Mouse (Mus musculus): Measurements from ENCODE around the gene Cln6. TPM values are rescaled to one million over a fixed set of nuclear protein-coding genes. Genes with fewer than 3 reads are reported as not detected.
"Not testable (repeated sequence)": the region's sequence is repeated elsewhere in the genome, so short reads cannot be mapped to it uniquely, and the experiment has no call there.

Gene Cln6
- 4.1 and 5.1 TPM in 2 replicates for polyA plus RNA-seq (2015; fragmentation: Nextera tagmentation; extraction: Ambion mirVana)

DNA sequence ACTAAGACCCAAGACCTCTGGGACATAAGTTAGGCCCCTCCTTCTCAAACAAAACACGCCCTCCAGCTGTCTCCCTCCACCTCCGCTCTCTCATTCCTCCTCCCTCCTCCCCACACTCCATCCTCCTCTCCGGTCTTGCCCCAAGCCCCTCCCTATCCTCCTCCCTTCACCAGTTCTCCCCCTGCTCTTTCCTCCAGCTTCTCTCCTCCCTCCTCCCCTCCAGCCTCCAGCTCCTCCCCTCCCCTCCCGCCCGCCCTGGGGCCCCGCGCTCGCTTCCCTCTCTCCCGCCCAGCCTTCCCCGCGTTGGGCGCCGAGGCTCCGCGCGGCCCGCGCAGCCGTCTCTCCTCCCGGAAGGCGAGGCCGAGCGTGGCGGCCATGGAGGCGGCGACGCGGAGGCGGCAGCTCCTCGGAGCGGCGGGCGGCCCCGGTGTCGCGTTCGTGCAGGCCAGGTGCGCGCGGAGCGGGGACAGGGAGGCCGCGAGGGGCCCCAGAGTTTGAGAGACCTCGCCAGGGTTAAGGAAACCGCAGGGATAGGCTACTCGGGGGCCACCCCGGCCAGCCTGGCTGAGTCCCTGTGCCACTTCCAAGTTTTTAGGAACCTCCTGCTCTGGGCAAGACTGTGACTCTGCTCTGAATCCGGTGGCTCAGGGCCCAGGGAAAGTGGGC is at the start of gene Cln6:
Gene Cln6 (plus strand): TSS at position 280 of the 666 bp plus-strand sequence.
- Histone ChIP-seq H3K4me2 (ENCODE audit: low read length) (peak within 1 kb of the TSS; percentile 78), H3K9me3 (replicated peaks; ENCODE audit: control insufficient read depth, low read length, poor library complexity, severe bottlenecking) (no peaks in the 10 kb centered on the region), H3K4me3 (ENCODE audit: low read depth, low read length) (peak within 1 kb of the TSS; percentile 56), H3K9ac (ENCODE audit: low read depth, low read length) (peak within 1 kb of the TSS; percentile 82), H3K27ac (ENCODE audit: low read length) (peak within 1 kb of the TSS; percentile 14), H3K4me1 (ENCODE audit: control insufficient read depth, insufficient read depth, low read length) (peaks cover 7% of the 10 kb centered on the region), H3K36me3 (ENCODE audit: control insufficient read depth, insufficient read depth, low read length) (no peaks in the 10 kb centered on the region), H3K27me3 (ENCODE audit: control insufficient read depth, insufficient read depth, low read depth, low read length) (no peaks in the 10 kb centered on the region)
- ATAC-seq: peak; percentile 82
- WGBS: 1% methylated on average over 45 of the region's 48 CpGs

DNA sequence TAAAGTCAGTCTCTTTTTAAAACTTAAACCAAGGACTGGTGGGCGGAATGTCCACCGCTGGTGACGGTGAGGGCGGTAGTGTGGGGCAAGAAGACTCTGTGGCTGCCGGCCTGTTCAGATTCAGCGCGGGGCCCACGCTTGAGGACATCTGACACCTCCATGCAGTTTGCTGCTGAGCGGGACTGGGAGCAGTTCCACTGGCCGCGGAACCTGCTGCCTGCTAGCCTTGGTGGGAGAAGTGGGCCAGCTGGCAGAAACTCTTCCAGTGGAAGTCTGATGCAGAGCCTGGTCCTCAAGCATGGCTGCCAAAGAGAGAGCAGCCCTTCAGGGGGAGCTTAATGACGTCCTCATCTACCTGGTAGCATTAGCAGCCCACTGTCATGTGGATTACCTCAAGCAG is 48.7 kb upstream of the Cln6 start:
- Histone ChIP-seq H3K27me3 (ENCODE audit: control insufficient read depth, insufficient read depth, low read depth, low read length) (no peaks in the 10 kb centered on the region), H3K9me3 (replicated peaks; ENCODE audit: control insufficient read depth, low read length, poor library complexity, severe bottlenecking) (no peaks in the 10 kb centered on the region), H3K4me1 (ENCODE audit: control insufficient read depth, insufficient read depth, low read length) (no peaks in the 10 kb centered on the region), H3K4me3 (ENCODE audit: low read depth, low read length) (no peak overlapping the region), H3K36me3 (ENCODE audit: control insufficient read depth, insufficient read depth, low read length) (no peaks in the 10 kb centered on the region), H3K27ac (ENCODE audit: low read length) (no peak overlapping the region), H3K4me2 (ENCODE audit: low read length) (no peak overlapping the region), H3K9ac (ENCODE audit: low read depth, low read length) (no peak overlapping the region)
- no peak for ATAC-seq
- 94% methylated on average over 12 of the region's 12 CpGs for WGBS

DNA sequence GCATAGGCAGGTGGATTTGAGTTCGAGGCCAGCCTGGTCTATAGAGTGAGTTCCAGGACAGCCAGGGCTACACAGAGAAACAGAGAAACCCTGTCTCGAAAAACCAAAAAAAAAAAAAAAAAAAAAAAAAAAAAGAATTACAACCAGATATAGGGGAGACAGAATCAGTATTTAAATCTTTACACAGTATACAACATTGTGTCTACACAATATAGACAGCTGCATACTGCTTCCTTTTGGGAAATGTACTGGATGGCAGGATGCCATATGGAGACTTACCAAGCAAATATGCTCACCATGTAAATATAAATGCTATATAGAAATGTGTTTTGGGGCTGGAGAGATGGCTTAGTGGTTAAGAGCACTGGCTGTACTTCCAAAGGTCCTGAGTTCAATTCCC is 39.4 kb upstream of the Cln6 start:
- H3K27ac ChIP-seq (ENCODE audit: low read length); H3K9me3 ChIP-seq (replicated peaks; ENCODE audit: control insufficient read depth, low read length, poor library complexity, severe bottlenecking); H3K4me3 ChIP-seq (ENCODE audit: low read depth, low read length); H3K9ac ChIP-seq (ENCODE audit: low read depth, low read length); ATAC-seq; H3K27me3 ChIP-seq (ENCODE audit: control insufficient read depth, insufficient read depth, low read depth, low read length); H3K4me1 ChIP-seq (ENCODE audit: control insufficient read depth, insufficient read depth, low read length); H3K4me2 ChIP-seq (ENCODE audit: low read length): not testable (repeated sequence)
- H3K36me3 ChIP-seq (ENCODE audit: control insufficient read depth, insufficient read depth, low read length): peaks cover 11% of the 10 kb centered on the region
- WGBS: 90% methylated on average over 2 of the region's 2 CpGs

DNA sequence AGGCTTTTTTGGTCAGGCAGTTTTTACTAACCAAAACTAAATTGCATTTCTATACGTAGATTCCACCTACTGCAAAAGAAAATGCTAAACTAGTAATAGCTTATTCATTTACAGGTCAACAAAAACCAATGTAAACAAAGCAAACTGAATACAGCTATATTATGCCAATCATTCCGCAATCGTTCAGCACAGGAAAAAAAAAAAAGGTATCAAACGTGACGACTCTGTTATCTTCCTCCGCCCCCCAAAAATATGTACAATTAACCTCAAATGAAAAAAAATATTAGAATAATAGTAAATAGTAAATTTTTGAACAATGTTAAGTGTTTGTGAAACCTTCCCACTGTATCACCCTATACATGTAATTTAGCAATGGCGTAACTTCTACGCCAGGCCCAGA is 28.5 kb upstream of the Cln6 start:
- Histone ChIP-seq H3K9ac (ENCODE audit: low read depth, low read length) (peak overlapping the region; percentile 98), H3K27ac (ENCODE audit: low read length) (peak overlapping the region; percentile 99), H3K4me1 (ENCODE audit: control insufficient read depth, insufficient read depth, low read length) (peaks cover 21% of the 10 kb centered on the region), H3K4me2 (ENCODE audit: low read length) (peak overlapping the region; percentile 84), H3K4me3 (ENCODE audit: low read depth, low read length) (peak overlapping the region; percentile 88), H3K9me3 (replicated peaks; ENCODE audit: control insufficient read depth, low read length, poor library complexity, severe bottlenecking) (no peaks in the 10 kb centered on the region), H3K36me3 (ENCODE audit: control insufficient read depth, insufficient read depth, low read length) (no peaks in the 10 kb centered on the region), H3K27me3 (ENCODE audit: control insufficient read depth, insufficient read depth, low read depth, low read length) (no peaks in the 10 kb centered on the region)
- 15% methylated on average over 8 of the region's 8 CpGs for WGBS
- no peak for ATAC-seq

DNA sequence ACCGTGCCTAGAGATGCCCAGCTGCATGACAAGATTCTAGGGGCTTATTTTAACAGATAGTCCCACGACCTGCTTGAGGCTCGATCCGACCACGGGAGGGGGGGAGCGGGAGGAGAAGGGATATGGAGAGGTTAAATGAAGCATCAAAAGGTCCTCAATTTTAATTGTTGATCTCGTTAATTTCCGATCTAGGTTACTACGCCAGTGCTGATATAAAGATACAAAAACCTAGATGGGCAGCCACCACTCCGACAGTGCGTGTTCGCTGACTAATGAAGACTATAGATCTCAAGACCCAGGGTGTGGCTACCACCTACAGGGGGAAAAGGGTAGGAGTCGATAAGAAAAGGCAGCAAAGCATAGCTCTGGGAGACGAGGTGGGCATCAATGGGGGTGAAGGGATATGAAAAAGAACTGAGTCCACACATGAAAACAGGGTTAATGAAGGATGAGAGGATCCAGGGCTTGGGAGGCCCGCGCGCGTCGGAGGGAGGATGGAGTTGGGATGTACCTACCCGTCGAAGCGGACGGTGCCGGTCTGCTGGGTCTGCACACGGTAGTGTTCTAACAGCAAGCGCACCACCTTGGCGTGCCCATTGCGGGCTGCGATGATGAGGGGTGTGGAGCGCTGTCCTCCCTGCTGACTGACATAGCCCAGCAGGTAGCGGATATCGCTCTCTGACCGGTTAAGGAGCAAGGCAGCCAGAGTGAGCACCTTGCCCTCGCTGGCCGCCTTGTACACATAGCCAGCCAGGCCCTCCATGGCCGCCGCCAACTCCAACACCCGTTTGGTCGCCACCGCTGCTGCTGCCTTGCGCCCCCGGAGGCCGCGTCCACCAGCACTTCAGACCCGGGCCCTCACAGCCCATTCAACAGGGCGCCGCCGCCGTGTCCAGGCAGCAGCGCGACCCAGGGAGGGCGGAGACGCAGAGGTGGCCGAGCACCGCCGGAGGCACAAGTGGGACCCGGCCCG is 27.8 kb upstream of the Cln6 start:
- H3K36me3 ChIP-seq (ENCODE audit: control insufficient read depth, insufficient read depth, low read length): no peaks in the 10 kb centered on the region
- peak overlapping the region; percentile 98 for H3K9ac ChIP-seq (ENCODE audit: low read depth, low read length)
- H3K4me1 ChIP-seq (ENCODE audit: control insufficient read depth, insufficient read depth, low read length): peaks cover 21% of the 10 kb centered on the region
- peak overlapping the region; percentile 84 for H3K4me2 ChIP-seq (ENCODE audit: low read length)
- H3K27ac ChIP-seq (ENCODE audit: low read length): peak overlapping the region; percentile 99
- no peaks in the 10 kb centered on the region for H3K9me3 ChIP-seq (replicated peaks; ENCODE audit: control insufficient read depth, low read length, poor library complexity, severe bottlenecking)
- under 1% methylated on average over 58 of the region's 58 CpGs for WGBS
- no peaks in the 10 kb centered on the region for H3K27me3 ChIP-seq (ENCODE audit: control insufficient read depth, insufficient read depth, low read depth, low read length)
- peak; percentile 71 for ATAC-seq
- peak overlapping the region; percentile 88 for H3K4me3 ChIP-seq (ENCODE audit: low read depth, low read length)

DNA sequence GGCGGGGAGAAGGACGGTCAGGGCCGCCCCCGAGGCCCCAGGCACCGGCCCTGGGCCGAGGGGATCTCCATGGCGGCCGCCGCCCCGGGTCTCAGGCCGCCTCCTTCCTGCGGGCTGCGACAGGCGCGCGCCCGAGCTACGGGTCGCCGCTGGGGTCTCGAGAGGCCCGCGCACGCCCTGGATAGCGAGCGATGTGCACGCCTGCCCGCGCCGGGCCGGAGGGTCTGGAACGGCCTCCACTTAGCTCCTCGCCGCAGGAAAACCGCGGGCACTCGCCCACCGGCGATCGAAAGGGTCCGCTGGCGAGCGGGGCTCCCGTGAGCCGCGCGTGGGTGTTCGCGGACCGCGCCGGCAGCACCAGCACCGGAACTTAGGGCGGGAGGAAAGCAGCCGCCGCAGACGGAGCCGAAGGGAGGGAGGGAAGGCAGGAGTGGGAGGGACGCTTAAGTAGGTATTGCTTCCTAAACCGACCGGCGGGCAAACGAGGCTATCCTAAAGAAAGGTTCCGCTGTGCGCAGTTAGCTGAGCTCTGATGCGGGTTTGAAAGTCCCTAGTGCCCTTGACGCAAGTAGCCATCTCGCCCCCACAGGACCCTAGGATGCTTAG is 27.0 kb upstream of the Cln6 start, which contains the start of gene Fem1b:
Gene Fem1b (minus strand): TSS at position 419 of the 606 bp plus-strand sequence.
- peak within 1 kb of the TSS; percentile 98 for H3K9ac ChIP-seq (ENCODE audit: low read depth, low read length)
- H3K4me1 ChIP-seq (ENCODE audit: control insufficient read depth, insufficient read depth, low read length): peaks cover 21% of the 10 kb centered on the region
- H3K27me3 ChIP-seq (ENCODE audit: control insufficient read depth, insufficient read depth, low read depth, low read length): no peaks in the 10 kb centered on the region
- ATAC-seq: peak; percentile 92
- H3K36me3 ChIP-seq (ENCODE audit: control insufficient read depth, insufficient read depth, low read length): no peaks in the 10 kb centered on the region
- H3K27ac ChIP-seq (ENCODE audit: low read length): peak within 1 kb of the TSS; percentile 99
- peak within 1 kb of the TSS; percentile 85 for H3K4me2 ChIP-seq (ENCODE audit: low read length)
- WGBS: 1% methylated on average over 59 of the region's 68 CpGs
- peak within 1 kb of the TSS; percentile 88 for H3K4me3 ChIP-seq (ENCODE audit: low read depth, low read length)
- no peaks in the 10 kb centered on the region for H3K9me3 ChIP-seq (replicated peaks; ENCODE audit: control insufficient read depth, low read length, poor library complexity, severe bottlenecking)

DNA sequence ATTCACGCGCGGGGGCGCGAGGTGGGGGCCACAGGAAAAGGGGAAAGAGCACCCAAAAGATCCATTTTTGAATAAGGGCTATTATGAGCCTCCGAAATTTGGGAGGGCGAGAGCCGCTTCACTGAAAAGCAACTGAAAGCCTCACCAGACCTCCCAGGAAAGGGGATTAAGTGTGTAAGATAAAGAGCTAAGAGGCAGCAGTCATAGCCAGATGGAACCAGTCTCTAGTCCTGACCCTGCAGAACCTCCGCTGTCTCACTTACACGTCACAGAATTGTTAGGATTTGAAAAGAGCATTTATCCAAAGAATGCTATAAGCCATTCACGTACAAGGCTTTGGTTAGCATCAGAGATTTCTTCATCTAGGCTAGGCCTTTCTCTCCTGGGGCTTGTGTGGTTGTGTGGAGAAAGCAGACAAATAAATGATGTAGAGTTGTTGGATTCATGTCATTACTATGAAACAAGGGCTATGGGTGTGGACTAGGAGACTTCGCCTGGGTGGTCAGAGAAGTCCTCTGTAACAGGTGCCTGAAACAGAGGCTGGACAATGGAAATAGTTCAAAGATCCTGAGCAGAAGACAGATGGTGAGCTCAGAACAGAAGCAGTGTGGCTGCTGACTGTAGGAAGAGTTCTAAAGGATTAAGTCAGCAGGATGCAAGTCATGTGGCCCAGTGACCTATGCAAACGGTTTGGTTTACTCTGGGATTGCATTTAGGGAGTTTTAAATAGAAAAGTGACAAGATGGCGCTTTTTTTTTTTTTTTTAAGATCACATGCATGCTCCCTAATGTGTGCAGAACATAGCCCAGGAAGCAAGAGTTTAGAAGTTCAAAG is 26.2 kb upstream of the Cln6 start:
- Histone ChIP-seq H3K27ac (ENCODE audit: low read length) (peak overlapping the region; percentile 99), H3K4me2 (ENCODE audit: low read length) (peak overlapping the region; percentile 85), H3K36me3 (ENCODE audit: control insufficient read depth, insufficient read depth, low read length) (no peaks in the 10 kb centered on the region), H3K9me3 (replicated peaks; ENCODE audit: control insufficient read depth, low read length, poor library complexity, severe bottlenecking) (no peaks in the 10 kb centered on the region), H3K4me1 (ENCODE audit: control insufficient read depth, insufficient read depth, low read length) (peaks cover 21% of the 10 kb centered on the region), H3K27me3 (ENCODE audit: control insufficient read depth, insufficient read depth, low read depth, low read length) (no peaks in the 10 kb centered on the region), H3K4me3 (ENCODE audit: low read depth, low read length) (peak overlapping the region; percentile 88), H3K9ac (ENCODE audit: low read depth, low read length) (peak overlapping the region; percentile 98)
- WGBS: 3% methylated on average over 14 of the region's 14 CpGs
- ATAC-seq: peak; percentile 40

DNA sequence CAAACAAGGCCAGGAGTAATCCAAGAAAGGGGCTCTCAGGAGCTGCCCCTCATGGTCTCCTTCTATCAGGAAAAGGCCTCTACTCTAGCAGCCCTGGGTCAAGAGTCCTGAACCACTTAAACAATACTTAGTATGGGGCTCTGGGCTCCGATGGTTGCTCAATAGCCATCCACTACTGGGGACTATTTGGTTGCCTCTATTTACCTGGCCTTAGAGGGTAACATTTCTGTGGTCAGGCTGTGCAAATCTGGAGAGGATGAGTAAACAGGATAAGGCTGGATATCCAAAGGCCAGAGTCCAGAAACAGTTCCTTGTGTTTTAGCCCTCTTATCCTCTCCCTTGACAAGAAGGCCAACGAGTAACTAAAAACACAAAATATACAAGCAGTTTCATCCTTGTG is 23.8 kb upstream of the Cln6 start:
- Histone ChIP-seq H3K9ac (ENCODE audit: low read depth, low read length) (no peak overlapping the region), H3K27me3 (ENCODE audit: control insufficient read depth, insufficient read depth, low read depth, low read length) (no peaks in the 10 kb centered on the region), H3K4me2 (ENCODE audit: low read length) (no peak overlapping the region), H3K36me3 (ENCODE audit: control insufficient read depth, insufficient read depth, low read length) (no peaks in the 10 kb centered on the region), H3K4me3 (ENCODE audit: low read depth, low read length) (no peak overlapping the region), H3K4me1 (ENCODE audit: control insufficient read depth, insufficient read depth, low read length) (peaks cover 6% of the 10 kb centered on the region), H3K27ac (ENCODE audit: low read length) (no peak overlapping the region), H3K9me3 (replicated peaks; ENCODE audit: control insufficient read depth, low read length, poor library complexity, severe bottlenecking) (no peaks in the 10 kb centered on the region)
- WGBS: 80% methylated on average over 2 of the region's 2 CpGs
- ATAC-seq: no peak

Measured in midbrain, embryonic 16.5 days (tissue).